Comparison of ENCODE assay signal across 9 mouse cellular contexts in the genomic region with DNA sequence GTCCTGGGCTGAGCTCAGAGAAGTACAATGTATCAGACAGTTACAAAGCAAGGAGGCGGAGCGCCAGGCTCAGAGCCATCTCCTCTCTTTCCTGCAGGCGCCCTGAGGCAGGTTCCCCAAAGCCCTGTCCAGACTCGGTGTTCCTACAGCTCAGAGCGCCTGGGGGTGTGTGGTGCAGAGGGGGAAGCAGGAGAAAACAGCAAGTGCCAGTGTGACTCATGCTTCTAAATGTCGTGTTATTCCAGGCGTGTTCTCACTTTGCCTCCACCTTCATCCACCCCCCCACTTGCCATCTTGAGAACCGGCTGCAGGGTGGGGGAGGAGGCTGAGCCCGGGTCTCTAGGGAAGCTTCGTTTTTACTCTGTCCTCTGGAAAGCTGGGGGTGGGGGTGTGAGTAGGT.
DNase-seq lines count a peak whose midpoint lies in the region; ATAC-seq lines count a peak whose summit lies in the region.
"Had no signal": no experiment of that assay in that cellular context is flagged by ENCODE, and none has a peak within 500 bp of the region (broad histone marks: within the 10 kb centered on the region; RNA-seq: fewer than 3 reads in every experiment).

No protein-coding gene starts in this region.

- H3K36me3 ChIP-seq in hindbrain, embryonic 10.5 days: no peaks in the 10 kb centered on the region
- H3K36me3 ChIP-seq in hindbrain, embryonic 13.5 days: no peaks in the 10 kb centered on the region
- no peaks in the 10 kb centered on the region for H3K36me3 ChIP-seq in stomach, embryonic 14.5 days (ENCODE audit: control insufficient read depth, insufficient read depth, low read length)

- H3K9me3 ChIP-seq in hindbrain, embryonic 10.5 days: no peaks in the 10 kb centered on the region
- no peaks in the 10 kb centered on the region for H3K9me3 ChIP-seq in hindbrain, embryonic 13.5 days
- no peaks in the 10 kb centered on the region for H3K9me3 ChIP-seq in stomach, embryonic 14.5 days (ENCODE audit: control insufficient read depth, low read depth, low read length)

- H3K9ac ChIP-seq in hindbrain, embryonic 13.5 days: no peak overlapping the region
- no peak overlapping the region for H3K9ac ChIP-seq in stomach, embryonic 14.5 days (replicated peaks; ENCODE audit: low read depth, low read length)
- H3K9ac ChIP-seq: lung, embryonic 14.5 days had no signal

- ATAC-seq in hindbrain, embryonic 13.5 days (ENCODE audit: low FRiP score): no peak
- ATAC-seq in CD4-positive, CD25-positive, alpha-beta regulatory T cell, adult 4 months: peak; percentile 56
- 0 out of 2 replicates have a peak, but pooled peaks have one; percentile 49 for ATAC-seq in stomach, embryonic 14.5 days (ENCODE audit: insufficient number of reproducible peaks, insufficient read depth, low FRiP score, low read depth)

- peaks cover 8% of the 10 kb centered on the region; the same call in 1 of the 2 replicates for H3K27me3 ChIP-seq in hindbrain, embryonic 10.5 days (ENCODE audit: insufficient read depth, poor library complexity, severe bottlenecking)
- 0 out of 2 replicates have a peak, but pooled peaks cover 5% of the 10 kb centered on the region for H3K27me3 ChIP-seq in hindbrain, embryonic 13.5 days
- no peaks in the 10 kb centered on the region for H3K27me3 ChIP-seq in stomach, embryonic 14.5 days (ENCODE audit: control insufficient read depth, insufficient read depth, low read length)

- no peak overlapping the region for H3K4me3 ChIP-seq in hindbrain, embryonic 10.5 days
- no peak overlapping the region for H3K4me3 ChIP-seq in hindbrain, embryonic 13.5 days
- no peak overlapping the region for H3K4me3 ChIP-seq in stomach, embryonic 14.5 days (ENCODE audit: low read depth, low read length)

- no peak for DNase-seq in hindbrain, embryonic 10.5 days (ENCODE audit: low spot score)
- peak; percentile 20 for DNase-seq in adrenal gland, postnatal 25 days
- peak; percentile 36 to 55 for DNase-seq in layer of hippocampus, postnatal 14 days (ENCODE audit: low spot score in 2 of 2)
- no peak for DNase-seq in yolk sac, embryonic 10.5 days (ENCODE audit: low spot score)
- DNase-seq in B cell, adult 2 months: no peak
- DNase-seq: lung, embryonic 14.5 days had no signal

- 35% methylated on average over 10 of the region's 10 CpGs for WGBS in hindbrain, embryonic 10.5 days
- WGBS in hindbrain, embryonic 13.5 days: 41% methylated on average over 10 of the region's 10 CpGs
- 33% methylated on average over 10 of the region's 10 CpGs for WGBS in stomach, embryonic 14.5 days

- peaks cover 29% of the 10 kb centered on the region for H3K4me1 ChIP-seq in hindbrain, embryonic 10.5 days (replicated peaks)
- H3K4me1 ChIP-seq in hindbrain, embryonic 13.5 days (replicated peaks): peaks cover 40% of the 10 kb centered on the region
- peaks cover 3% of the 10 kb centered on the region; the same call in 1 of the 2 replicates for H3K4me1 ChIP-seq in stomach, embryonic 14.5 days (ENCODE audit: control insufficient read depth, insufficient read depth, low read length)

- H3K4me2 ChIP-seq in hindbrain, embryonic 13.5 days: no peak overlapping the region
- H3K4me2 ChIP-seq in stomach, embryonic 14.5 days (replicated peaks; ENCODE audit: low read depth, low read length): no peak overlapping the region
- H3K4me2 ChIP-seq: lung, embryonic 14.5 days had no signal

- H3K27ac ChIP-seq in hindbrain, embryonic 10.5 days: peak overlapping the region; percentile 31; the same call in 1 of the 2 replicates
- no peak overlapping the region for H3K27ac ChIP-seq in hindbrain, embryonic 13.5 days
- H3K27ac ChIP-seq in stomach, embryonic 14.5 days (ENCODE audit: low read length): no peak overlapping the region

Comparison
In these comparisons a context has a peak if more than half of its experiments do, and no peak if none do; other contexts are left out.
1. DNase-seq: peak in adrenal gland, postnatal 25 days (single experiment) and layer of hippocampus, postnatal 14 days (2 of 2); none in hindbrain, embryonic 10.5 days (single experiment), yolk sac, embryonic 10.5 days (single experiment) and B cell, adult 2 months (0 of 2).